Mouse (Mus musculus) E14TG2a.4 (cell line): ENCODE results near the gene Zfp688.
A peak's percentile ranks its signal among the peaks of the same experiment; 100 is the strongest.
"Not testable (repeated sequence)": the region's sequence is repeated elsewhere in the genome, so short reads cannot be mapped to it uniquely, and the experiment has no call there.

Experiments
- H3K27me3 ChIP-seq: 2 replicates; pipeline ENCODE4 v1.6.1; 2014; ENCODE audit warnings: low read length, control low read depth; ENCODE audit not compliant: insufficient read depth
- H3K36me3 ChIP-seq: 2 replicates; pipeline ENCODE4 v1.6.1; 2014; ENCODE audit warnings: low read length, control low read depth; ENCODE audit not compliant: insufficient read depth
- H3K4me1 ChIP-seq: replicated peaks from 2 replicates; pipeline ENCODE4 v1.6.1; 2014; ENCODE audit warnings: low read depth, low read length, control low read depth
- H3K4me3 ChIP-seq: replicated peaks from 2 replicates; pipeline ENCODE4 v1.5.1; 2014; ENCODE audit warnings: mild to moderate bottlenecking, low read length
- H3K9me3 ChIP-seq: 2 replicates; pipeline ENCODE4 v1.6.1; 2014; ENCODE audit warnings: low read length, control low read depth
- CTCF ChIP-seq: conservative IDR thresholded peaks from 2 replicates; pipeline ENCODE4 v1.5.1; 2014; ENCODE audit warnings: low read length
- NANOG ChIP-seq: IDR thresholded peaks from 2 replicates; pipeline ENCODE4 v1.6.1; 2014; ENCODE audit warnings: borderline replicate concordance, low read length, mixed read lengths
- POU5F1 ChIP-seq: IDR thresholded peaks from 2 replicates; pipeline ENCODE4 v1.6.1; 2014; ENCODE audit warnings: low read length, borderline replicate concordance

Zfp688 gene

DNA sequence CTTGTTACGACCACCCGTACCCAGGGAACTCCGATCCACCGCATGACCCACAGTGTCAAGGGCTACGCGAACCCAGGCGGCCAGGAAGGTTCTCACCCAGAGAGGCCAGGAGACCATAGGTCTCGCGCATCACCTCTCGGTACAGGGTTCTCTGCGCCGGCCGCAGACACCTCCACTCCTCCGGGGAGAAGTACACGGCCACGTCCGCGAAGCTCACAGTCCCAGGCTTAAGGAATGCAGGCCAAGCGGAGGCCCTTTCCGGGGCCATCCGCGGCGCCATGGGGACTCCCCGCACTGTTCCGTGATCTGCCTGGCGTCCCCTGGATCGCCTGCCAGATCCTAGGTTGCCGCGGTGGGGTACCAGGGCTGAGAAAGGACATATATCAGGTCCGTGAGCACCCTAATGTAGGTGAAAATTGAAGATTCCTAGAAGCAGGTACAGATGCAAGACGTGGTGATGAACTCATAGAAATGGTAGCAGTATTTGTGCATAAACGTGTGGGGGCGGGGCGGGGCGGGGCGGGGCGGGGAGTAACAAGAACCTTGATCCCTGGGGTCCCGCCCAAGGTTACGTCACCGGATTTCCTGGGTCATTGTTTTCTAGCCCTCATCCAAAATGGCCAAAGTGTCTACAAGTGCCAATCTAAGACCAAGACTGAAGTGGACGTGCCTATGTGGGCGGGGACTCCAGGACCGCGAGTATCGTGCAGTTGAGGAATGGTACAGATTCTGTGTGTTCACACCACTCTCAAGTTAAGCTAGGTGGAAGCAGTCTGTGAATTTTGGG is 28.5 kb downstream of the Zfp688 start, which contains the start of gene E430018J23Rik:
TSS of gene E430018J23Rik (minus strand) at position 473 of the 787 bp plus-strand sequence.
- peak within 1 kb of the TSS; percentile 89 for H3K4me3 ChIP-seq
- TF ChIP-seq CTCF (no peak), POU5F1 (no peak), NANOG (no peak)
- peaks cover 44% of the 10 kb centered on the region for H3K4me1 ChIP-seq
- no peaks in the 10 kb centered on the region for H3K9me3 ChIP-seq
- peaks cover 16% of the 10 kb centered on the region for H3K36me3 ChIP-seq
- peaks cover 10% of the 10 kb centered on the region for H3K27me3 ChIP-seq

DNA sequence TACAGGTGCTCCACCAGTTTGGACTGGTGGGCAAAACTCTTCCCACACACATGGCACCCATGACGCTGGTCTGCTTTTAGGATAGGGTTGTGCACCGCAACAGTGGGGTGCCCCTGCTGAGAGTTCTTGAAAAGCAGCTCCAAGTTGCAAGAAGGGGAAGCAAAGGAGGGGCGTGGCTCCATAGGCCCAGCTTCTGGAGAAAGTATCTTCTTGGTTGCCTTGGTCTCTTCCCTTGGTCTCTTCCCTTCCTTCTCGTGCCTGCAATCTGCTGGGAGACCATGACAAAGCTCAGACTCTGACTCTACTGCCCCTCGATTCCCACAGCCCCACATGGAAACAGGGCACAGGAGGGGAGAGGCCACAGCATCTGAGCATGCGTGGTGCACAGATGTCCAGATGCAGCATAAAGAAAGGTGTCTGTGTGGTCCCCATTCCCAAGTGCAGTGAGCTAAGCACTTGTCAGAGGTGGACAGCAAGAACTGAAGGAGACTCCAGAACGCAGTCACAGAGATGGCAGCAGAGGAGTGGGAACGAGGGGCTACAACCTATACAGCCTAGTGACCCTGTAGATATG is 29.5 kb downstream of the Zfp688 start:
- H3K4me3 ChIP-seq = peak overlapping the region; percentile 89
- H3K36me3 ChIP-seq = peaks cover 16% of the 10 kb centered on the region
- H3K27me3 ChIP-seq = peaks cover 10% of the 10 kb centered on the region
- TF ChIP-seq NANOG (no peak), CTCF (no peak), POU5F1 (no peak)
- peaks cover 36% of the 10 kb centered on the region for H3K4me1 ChIP-seq
- no peaks in the 10 kb centered on the region for H3K9me3 ChIP-seq

- peaks cover 16% of the 10 kb centered on the region for H3K36me3 ChIP-seq
- TF ChIP-seq POU5F1 (no peak), NANOG (no peak), CTCF (no peak)
- peak overlapping the region; percentile 89 for H3K4me3 ChIP-seq
- peaks cover 28% of the 10 kb centered on the region for H3K4me1 ChIP-seq
- peaks cover 10% of the 10 kb centered on the region for H3K27me3 ChIP-seq
- H3K9me3 ChIP-seq = no peaks in the 10 kb centered on the region
Measured at GRCm38 (mm10) chr7:127391538-127391937, 30.3 kb downstream of the Zfp688 start.

DNA sequence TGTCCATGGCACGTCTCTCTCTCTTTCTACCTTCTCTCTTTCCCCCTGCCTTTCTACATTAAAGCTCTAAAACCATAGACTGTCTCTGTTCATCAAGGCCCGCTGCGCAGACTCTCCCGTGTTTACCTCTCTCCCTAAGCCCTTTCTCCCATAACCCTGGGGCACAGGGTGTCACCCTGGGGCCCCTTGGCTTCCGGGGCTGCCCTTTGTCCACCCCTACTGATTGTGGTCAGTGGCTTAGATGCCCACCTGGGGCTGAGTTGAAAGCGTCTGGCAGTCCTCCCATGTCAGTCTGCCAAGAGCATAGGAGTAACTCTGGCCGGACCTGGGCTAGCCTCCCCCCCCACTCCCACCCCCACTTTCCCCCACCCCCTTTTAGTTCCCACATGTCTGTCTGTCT is 31.6 kb downstream of the Zfp688 start:
- H3K4me3 ChIP-seq = no peak overlapping the region

DNA sequence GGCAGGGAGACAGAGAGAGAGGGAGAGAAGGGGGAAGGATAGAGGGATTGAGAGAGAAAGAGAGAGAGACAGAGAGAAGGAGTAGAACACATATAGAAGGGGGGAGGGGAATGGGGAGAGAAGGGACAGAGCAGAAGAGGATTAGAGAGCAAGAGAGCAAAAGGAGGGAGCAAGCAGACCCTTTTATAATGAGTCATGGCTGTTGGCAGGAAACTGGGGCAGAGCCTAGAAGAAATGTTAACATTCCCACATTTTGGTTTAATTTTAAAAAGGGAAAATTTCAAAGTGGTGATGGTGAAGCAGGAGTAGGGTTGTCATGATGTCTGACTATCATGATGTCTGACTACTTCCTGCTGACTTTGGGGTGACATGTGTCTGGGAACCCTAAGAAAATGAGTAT is 33.7 kb downstream of the Zfp688 start:
- Histone ChIP-seq H3K27me3 (peaks cover 20% of the 10 kb centered on the region), H3K4me1 (peaks cover 39% of the 10 kb centered on the region), H3K36me3 (peaks cover 26% of the 10 kb centered on the region)
- H3K4me3 ChIP-seq, H3K9me3 ChIP-seq: not testable (repeated sequence)

More for the DNA sequence above, 31.6 kb downstream of the Zfp688 start:
- Histone ChIP-seq H3K36me3 (peaks cover 18% of the 10 kb centered on the region), H3K9me3 (no peaks in the 10 kb centered on the region), H3K27me3 (peaks cover 20% of the 10 kb centered on the region), H3K4me1 (peaks cover 38% of the 10 kb centered on the region)
- TF ChIP-seq CTCF (no peak), NANOG (no peak), POU5F1 (no peak)

GRCm38 (mm10) chr7:127386641-127387392 is 35.1 kb downstream of the Zfp688 start, which contains the start of gene 9130019O22Rik:
Gene 9130019O22Rik, minus strand, starts transcription at chr7:127387166.
- Histone ChIP-seq H3K27me3 (peaks cover 13% of the 10 kb centered on the region), H3K4me3 (peak within 1 kb of the TSS; percentile 84), H3K9me3 (no peaks in the 10 kb centered on the region), H3K36me3 (peaks cover 30% of the 10 kb centered on the region), H3K4me1 (peaks cover 26% of the 10 kb centered on the region)
- no peak for TF ChIP-seq POU5F1
- no peak for TF ChIP-seq NANOG
- no peak for TF ChIP-seq CTCF

GRCm38 (mm10) chr7:127385560-127385959 is 36.3 kb downstream of the Zfp688 start:
- H3K4me1 ChIP-seq = peaks cover 19% of the 10 kb centered on the region
- peaks cover 18% of the 10 kb centered on the region for H3K36me3 ChIP-seq
- H3K4me3 ChIP-seq = peak overlapping the region; percentile 41
- peaks cover 13% of the 10 kb centered on the region for H3K27me3 ChIP-seq
- H3K9me3 ChIP-seq = not testable (repeated sequence)

DNA sequence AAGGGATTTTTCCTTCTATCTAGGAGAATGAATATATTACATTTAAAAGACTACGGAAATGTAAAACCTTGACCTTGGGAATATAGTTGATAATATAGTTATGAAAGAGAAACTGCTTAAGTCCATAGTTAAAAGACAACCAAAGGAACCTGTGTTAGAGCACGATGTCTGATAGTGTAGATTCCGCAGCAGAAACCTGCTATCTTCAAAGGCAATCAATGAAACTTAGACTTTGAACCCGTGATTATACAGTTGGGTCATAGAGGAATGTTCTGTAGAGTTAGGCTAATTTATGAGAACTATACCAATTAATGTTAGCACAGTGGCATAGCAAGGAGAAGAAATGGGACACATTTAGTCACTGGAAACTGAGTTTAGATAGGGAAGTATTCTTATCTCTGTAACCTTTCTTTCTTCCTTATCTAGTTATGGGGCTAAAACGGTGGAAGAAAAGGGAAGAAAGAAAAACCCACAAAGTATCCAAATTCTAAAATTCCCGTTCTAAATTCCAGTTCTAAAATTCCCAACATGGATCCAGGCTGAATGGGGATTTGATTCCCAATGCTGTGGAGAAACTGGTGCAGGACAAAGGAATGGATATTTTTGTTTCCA is 43.5 kb downstream of the Zfp688 start:
- Histone ChIP-seq H3K27me3 (0 out of 2 replicates have a peak, but pooled peaks cover 3% of the 10 kb centered on the region), H3K4me1 (peaks cover 17% of the 10 kb centered on the region), H3K4me3 (no peak overlapping the region), H3K36me3 (peaks cover 18% of the 10 kb centered on the region), H3K9me3 (no peaks in the 10 kb centered on the region)
- no peak for TF ChIP-seq NANOG
- TF ChIP-seq CTCF = no peak
- no peak for TF ChIP-seq POU5F1
